Mouse (Mus musculus): Measurements from ENCODE around the gene Thpo.

The Thpo gene

DNA sequence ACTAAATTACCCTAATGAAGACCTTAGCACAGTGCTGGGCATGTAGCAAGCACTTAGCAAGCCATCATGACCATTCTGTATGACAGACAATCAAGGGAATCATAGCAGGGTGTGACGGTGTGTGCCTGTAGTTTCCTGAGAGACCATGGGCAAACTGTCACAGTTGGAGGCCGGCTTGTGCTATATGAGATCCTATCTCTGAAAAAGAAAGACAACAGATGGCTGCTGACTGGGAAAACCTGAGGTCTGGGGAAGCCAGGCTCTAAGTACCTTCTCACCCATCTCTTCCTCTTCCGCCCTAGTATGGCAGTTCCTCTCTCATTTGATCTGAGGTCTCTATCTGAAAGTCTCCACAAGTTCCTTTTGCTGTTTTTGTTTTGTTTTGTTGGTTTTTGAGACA, 28.5 kb downstream of the Thpo start:
- DNase-seq (ENCODE audit: extremely low read depth, low read depth, low spot score), result no peak

DNA sequence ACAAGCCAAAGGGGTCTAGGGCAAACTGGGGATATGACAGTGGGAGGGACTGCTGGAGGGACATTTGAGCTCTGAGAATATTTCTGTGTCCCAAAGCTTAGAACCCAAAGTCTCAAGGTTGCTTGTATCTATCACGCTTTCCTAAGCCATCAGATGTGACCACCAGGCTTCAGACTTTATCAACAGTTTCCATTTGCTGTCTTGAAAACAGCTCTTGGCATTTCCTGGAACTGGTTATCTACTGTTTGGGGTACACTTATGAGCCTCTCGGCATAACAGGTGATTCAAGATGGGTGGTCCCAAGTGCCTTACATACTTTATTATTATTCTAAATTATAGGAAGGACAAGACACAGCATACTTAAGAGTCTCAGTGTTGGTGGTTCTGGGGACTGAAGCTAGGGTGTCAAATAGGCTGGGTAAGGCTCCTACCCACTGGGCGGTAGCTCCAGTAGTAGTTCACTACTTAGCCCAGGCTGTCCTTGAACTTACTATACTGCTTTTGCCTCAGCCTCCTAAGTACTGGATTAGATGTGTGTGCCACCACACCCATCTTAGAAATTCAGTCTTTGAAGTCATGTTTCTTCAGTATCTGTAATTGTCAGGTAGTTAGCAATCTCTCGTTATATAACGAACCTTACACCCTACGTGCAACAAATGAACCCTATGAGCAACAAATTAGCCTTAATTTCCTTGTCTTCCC, 30.5 kb downstream of the Thpo start:
- no peak for DNase-seq (ENCODE audit: extremely low read depth, low read depth, low spot score)

DNA sequence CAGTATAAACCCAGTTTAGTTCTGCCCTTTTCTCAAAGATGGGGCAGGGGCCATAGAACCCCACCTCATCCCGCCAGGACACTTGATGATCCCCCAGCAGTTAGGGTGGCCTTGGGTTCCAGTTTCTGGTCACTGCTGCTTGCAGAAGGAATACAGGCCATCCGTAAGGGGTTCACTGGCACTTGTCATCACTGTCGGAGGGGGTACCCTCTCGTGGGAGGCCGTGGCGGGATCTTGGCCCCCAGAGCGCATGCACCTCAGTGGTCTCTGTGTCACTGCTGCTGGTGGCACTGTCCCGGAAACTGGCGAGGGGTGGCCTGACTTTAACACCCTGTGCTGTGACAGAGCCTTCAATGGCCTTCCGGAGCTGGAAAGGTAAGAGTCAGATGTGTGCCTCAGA, 31.2 kb downstream of the Thpo start:
- DNase-seq (ENCODE audit: extremely low read depth, low read depth, low spot score), result no peak

DNA sequence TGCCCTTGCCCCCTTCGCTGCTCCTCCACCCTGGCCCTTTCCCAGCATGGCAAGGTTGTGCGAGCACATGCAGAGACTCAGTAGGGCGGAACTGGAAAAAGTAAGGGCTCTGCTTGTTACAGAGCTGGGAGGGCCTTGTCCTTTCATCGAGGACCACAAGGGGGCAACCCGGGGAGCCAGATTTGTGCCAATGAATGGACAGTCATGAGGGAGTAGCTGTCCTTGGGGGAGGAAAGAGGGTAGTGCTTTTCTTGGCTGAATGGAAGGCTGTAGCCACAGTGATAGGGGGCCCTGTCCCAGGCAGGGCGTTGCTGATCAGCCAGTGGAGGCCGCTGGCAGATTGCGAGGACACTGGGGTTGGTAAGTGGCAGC, 31.8 kb downstream of the Thpo start:
- no peak for DNase-seq (ENCODE audit: extremely low read depth, low read depth, low spot score)

DNA sequence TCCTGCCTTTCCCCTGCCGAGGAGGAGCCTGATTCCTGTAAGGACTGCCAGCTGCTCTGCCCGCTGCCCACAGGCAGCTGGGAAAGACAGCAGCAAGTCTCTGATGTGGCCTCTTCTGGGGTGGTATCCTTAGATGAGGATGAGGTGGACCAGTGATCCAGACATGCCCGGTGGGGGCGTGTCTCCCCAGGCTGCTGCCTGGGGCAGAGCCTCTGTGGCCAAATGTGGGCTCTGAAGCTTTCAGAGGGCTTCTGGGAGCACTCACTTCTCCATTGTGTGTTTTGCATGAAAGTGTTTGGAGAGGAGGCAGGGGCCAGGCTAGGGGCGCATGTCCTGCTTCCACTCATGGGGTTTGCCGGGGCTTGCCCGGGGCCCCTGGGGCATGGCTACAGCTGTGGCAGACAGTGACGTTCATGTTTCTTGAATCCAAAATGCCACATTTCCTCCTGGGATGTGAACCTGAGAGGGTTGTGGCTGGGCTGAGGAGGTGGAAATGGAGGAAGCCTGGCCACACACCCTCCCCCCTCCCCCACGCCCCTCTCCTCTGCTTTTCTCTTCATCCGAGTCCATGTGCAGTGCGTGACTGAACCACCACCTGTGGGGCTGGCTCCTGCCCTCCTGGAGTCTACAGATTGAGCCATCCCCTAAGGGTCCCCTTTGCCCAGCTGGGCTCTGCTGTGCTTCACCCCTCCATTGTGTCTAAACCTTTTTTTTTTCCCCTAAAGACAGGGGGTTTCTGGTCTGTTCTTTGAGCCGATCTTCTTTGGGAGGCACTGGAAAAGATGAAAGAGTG, 32.4 kb downstream of the Thpo start:
- no peak for DNase-seq (ENCODE audit: extremely low read depth, low read depth, low spot score)

DNA sequence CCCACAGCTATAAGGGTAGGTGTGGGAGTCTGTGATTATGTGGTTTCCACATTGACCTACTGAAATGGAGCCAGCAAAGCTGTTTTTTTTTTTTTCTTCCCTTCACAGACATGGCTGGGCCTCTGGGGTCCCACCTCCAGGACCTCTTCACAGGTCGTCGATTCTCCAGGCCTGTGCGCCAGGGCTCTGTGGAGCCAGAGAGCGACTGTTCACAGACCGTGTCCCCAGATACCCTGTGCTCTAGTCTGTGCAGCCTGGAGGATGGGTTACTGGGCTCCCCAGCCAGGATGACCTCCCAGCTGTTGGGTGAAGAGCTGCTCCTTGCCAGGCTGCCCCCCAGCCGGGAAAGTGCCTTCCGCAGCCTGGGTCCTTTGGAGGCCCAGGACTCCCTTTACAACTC, 33.0 kb downstream of the Thpo start:
- no peak for DNase-seq (ENCODE audit: extremely low read depth, low read depth, low spot score)

DNA sequence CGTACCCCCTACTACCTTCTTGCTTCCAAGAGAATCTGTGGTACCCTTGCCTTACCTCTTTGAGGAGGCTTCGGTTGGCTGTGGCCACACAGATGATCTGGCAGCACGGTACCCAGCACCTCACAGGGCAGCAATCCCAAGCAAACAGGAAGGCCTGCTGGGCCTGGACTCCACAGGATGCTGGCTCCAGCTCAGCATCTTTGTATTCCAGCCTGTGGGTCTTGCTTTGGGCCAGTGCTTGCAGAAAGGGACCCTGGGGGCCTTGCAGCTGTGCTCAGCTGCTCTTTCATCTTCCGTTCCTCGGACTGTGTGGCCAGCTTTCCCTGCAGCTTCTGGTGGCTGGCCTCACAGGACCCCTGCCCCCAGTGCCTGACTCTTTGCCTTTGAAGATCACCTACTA, 34.3 kb downstream of the Thpo start:
- DNase-seq (ENCODE audit: extremely low read depth, low read depth, low spot score), result no peak

DNA sequence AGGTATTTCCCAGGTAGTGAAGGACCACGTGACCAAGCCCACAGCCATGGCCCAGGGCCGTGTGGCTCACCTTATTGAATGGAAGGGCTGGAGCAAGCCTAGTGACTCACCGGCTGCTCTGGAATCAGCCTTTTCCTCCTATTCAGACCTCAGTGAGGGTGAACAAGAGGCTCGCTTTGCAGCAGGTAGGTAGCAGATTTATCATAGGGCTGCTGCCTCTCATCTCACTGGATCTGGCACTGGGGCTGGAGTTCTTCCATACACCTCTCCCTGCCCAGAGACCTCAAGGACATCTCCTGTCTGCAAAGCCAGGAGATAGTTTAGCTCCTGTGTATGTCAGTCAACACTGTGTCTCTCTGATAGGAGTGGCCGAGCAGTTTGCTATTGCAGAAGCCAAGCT, 35.0 kb downstream of the Thpo start:
- no peak for DNase-seq (ENCODE audit: extremely low read depth, low read depth, low spot score)

DNA sequence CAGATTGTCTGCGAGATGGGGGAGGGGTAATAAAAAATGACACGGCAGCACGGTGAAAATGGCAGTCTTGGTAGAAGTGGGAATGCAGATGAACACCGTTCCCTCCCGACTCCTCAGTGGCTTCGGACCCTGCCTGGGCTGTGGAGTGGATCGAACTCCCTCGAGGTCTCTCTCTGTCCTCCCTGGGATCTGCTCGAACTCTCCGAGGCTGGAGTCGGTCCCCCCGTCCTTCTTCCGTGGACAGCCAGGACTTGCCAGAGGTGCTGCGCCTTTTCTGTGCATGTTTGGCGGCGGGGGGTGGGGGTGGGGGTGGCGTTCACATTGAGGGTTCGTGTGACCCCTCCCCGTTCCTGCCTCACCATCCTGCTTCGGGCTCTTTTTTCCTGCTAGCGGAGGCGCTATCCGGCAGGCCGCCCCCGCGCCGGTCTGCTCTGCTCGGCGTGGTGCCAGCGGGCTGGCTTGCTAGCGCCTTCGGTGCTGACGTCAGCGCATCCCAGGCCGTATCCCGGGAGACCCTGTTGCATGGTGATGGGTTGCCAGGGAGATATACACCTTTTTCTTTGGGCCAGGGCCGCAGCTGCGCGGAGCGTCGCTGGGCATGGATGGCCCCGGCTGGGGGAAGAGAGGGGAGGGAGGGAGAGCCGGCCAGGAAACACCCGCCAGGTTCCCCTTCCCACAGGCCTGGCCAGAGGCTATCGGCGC, 38.5 kb downstream of the Thpo start:
- no peak for DNase-seq (ENCODE audit: extremely low read depth, low read depth, low spot score)

DNA sequence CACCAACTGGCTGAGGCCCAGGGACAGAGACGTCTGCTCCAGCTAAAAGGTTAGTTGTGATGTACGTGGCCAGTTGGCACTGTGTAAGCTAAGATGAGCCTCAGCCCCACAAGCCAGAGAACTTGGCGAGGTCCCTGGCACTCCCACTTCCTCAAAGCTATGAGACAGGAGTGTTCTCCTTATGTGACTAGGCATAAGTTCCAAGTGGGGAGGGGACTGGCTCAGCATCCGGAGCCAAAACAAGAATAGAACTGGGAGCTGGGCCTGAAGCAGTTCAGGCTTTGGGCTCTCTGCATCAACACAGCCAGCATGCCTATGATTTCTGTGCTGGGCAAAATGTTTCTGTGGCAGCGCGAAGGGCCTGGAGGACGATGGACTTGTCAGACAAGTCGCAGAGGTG, 39.5 kb downstream of the Thpo start:
- no peak for DNase-seq (ENCODE audit: extremely low read depth, low read depth, low spot score)

DNA sequence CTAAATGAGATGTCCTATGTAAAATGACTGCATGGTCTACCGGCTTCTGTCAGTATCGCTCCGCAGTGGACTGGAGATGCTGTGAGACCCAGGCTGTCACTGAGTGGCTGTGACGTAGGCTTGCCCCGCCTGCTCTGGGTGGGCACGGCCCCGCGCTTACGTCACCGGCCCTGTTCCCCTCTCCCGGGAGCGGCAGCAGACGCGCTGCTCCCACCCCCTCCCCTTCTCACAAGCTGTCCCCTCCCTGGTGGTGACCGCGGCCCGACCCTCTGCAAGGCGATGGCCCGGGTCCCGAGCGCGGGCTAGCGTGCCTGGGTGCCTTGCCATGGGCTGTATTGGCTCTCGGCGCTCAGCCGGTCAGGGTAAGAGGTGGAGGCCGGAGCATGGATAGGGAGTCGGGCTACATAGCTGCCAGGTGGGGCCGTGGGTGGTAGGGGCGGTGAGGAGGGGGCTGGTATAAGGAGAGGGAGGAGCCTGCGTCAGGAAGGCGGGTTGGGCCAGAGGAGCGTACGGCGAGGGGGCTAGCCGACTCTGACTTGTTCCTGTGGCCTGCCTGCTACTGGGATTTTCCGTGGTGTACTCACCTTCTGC, 41.1 kb downstream of the Thpo start, which contains the start of gene Fam131a:
Fam131a (plus strand) TSS at position 131 of the 591 bp plus-strand sequence.
- DNase-seq (ENCODE audit: extremely low read depth, low read depth, low spot score), result no peak

DNA sequence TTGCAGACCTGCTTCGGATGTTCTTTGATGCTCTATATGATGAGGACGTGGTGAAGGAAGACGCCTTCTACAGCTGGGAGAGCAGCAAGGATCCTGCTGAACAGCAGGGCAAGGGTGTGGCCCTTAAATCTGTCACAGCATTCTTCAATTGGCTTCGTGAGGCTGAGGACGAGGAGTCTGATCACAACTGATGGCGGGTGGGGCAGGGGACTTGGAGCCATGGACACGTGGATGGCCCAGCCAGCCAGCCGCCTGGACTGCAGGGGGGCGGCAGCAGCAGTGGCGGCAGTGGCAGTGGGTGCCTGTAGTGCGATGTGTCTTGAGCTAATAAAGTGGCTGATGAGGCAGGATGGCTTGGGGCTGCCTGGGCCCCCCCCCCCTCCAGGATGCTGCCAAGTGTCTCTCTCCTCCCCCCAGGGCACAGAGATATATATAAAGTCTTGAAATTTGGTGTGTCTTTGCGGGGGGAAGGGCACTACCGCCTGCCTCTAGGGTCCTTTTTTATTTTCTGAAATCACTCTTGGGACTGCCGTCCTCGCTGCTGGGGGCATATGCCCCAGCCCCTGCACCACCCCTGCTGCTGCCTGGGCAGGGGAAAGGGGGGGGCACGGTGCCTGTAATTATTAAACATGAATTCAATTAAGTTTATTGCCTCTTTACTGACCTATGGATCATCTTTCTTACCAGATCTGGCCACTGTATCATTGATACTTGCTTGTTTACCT, 41.9 kb downstream of the Thpo start:
- DNase-seq (ENCODE audit: extremely low read depth, low read depth, low spot score), result no peak

DNA sequence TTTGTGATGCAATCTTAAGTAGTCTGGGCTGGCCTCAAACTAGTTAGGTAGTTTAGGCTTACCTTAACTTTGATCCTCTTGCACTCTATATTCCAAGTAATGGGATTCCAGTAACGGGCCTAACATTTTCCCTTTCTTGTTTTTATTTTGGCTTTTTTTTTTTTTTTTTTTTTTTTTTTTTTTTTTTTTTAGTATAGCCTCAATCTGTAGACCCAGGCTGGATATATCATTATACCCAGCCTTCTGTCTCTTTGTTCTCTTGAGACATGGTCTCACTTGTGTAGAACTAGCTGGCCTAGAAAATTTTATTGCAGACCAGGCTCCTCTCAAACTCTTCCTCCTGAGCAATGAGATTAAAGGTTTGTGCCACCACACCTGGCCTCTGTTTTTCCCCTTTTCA, 42.7 kb downstream of the Thpo start:
- DNase-seq (ENCODE audit: extremely low read depth, low read depth, low spot score), result no peak

DNA sequence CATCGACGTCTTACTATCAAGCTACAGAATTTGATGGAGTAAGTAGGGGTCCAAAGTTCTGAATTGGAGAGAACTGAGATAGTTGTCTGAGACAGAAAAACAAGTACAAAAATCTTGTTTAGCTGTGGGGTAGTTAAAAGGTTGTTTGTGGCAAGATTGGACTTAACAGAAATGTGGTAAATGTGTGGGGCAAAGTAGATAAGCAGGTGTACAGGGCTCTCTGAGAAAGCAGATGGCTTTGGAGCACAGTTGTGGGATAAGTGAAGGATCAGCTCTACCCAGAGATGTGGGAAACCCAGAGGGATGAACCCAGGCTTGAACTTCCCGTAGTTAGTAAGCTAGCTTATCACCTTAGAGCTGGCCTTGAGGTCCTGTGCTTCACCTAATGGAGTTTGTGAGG, 43.5 kb downstream of the Thpo start:
- DNase-seq (ENCODE audit: extremely low read depth, low read depth, low spot score), result no peak

DNA sequence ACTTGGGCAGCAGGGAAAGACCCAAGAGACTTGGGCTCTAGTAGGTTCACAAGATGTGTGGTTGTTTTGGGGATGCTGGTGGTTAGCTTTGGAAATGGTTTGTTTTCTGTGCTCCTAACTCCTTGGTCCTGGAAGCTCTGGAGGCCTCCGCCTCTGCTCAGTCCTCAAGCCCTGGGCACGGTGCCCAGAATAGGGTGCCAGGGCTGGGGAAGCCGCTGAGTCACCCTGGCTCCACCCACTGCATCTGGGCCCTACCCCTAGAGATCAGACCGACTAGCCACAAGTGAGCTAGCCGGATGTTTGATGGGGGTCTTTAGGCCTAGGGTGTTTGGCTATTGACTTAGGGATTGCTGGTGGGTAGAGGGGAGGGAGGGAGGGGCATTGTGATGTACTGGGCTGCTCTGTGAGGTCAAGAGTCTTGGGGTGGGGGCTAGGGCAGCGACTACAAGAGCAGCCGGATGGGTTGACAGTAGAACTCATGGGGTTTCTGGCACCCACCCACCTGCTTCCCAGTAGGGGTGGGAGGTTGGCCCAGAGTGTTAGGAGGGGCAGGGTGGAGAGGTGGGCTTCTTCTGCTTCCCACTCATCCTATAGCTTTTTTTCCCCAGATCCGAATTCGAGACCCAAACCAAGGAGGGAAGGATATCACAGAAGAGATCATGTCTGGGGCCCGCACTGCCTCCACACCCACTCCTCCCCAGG, 56.2 kb downstream of the Thpo start:
- DNase-seq (ENCODE audit: extremely low read depth, low read depth, low spot score), result peak; percentile 34

DNA sequence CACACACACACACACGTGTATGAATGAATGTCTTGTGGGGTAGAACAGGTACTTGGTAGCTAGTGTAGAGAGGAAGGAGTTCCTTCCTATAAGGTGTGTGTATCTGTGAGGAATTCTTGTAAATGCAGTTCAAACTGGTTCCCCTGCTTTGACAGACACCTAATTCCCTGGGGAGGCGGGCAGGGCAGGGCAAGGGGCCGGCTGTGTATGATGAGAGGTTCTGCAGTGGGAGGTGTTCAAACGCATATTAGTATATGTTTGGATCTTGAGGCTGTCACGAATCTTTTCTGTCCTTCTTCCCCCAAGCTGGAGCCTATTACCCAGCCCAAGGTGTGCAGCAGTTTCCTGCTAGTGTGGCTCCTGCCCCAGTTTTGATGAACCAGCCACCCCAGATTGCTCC, 56.9 kb downstream of the Thpo start:
- no peak for DNase-seq (ENCODE audit: extremely low read depth, low read depth, low spot score)

DNA sequence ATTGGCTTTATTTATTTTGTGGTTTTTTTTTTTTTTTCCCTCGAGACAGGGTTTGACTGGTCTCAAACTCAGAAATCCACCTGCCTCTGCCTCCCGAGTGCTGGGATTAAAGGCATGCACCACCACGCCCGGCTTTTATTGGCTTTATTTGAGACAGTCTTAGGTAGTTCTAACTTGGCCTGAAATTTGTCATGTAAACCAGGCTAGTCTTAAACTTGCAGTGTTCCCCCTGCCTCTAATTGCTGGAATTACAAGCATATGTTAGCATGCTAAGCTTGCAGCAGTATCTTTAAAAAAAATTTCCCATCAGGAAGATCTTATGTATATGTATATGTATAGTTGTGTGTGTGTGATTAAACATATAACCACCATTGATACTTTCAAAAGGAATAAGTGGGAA, 57.6 kb downstream of the Thpo start:
- DNase-seq (ENCODE audit: extremely low read depth, low read depth, low spot score), result no peak

DNA sequence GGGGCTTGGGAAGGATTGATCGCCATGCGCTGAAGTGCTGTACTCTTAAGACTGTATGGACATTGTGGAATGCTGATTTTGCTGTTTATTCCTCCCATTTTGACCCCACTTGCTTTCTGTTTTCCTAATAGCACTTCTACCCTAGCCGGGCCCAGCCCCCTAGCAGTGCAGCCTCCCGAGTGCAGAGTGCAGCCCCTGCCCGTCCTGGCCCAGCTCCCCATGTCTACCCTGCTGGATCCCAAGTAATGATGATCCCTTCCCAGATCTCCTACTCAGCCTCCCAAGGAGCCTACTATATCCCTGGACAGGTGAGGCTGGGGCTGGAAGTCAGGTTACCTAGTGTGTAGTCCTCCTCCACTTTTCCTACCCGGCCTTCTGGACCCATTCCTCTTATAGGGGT, 59.1 kb downstream of the Thpo start:
- no peak for DNase-seq (ENCODE audit: extremely low read depth, low read depth, low spot score)
